Mouse (Mus musculus) gastrocnemius, adult 8-10 months (tissue): ENCODE results near the gene Gm4131. TPM values are rescaled to one million over a fixed set of nuclear protein-coding genes. Genes with fewer than 3 reads are reported as not detected.

Experiments
- total RNA-seq, 4 experiments: library from RNA; stranded (reverse); gene quantifications; 2 replicates each; pipeline ENCODE4 v1.2.4; 2022

Gene Gm4131
- total RNA-seq, 4 experiments from 2014 or later: not detected

Other genes starting within 250 kb of the Gm4131 start
- not detected for gene Gucy1b2, start 110.6 kb downstream of the Gm4131 start, total RNA-seq
- gene Fam124a, start 11.2 kb downstream of the Gm4131 start, total RNA-seq: 1 to 10 TPM in 3 of 4 experiments, under 1 TPM in 1; 0.94 to 2.3 (median 1.6) TPM
- gene Serpine3, start 96.7 kb upstream of the Gm4131 start, total RNA-seq: not detected
- 10 to 100 TPM; 11.3 to 16.8 (median 15.4) TPM for gene Ints6, start 194.2 kb upstream of the Gm4131 start, total RNA-seq